Mouse (Mus musculus) myocyte (in vitro differentiated cells): ENCODE results near the gene Cela1. TPM values are rescaled to one million over a fixed set of nuclear protein-coding genes. Genes with fewer than 3 reads are reported as not detected.

Experiments
- H3K27me3 ChIP-seq: one replicate; pipeline ENCODE4 v1.6.1; 2011; ENCODE audit not compliant: control insufficient read depth, insufficient read depth, insufficient read length
- H3K36me3 ChIP-seq: one replicate; pipeline ENCODE4 v1.6.1; 2011; ENCODE audit not compliant: control insufficient read depth, insufficient read depth
- H3K4me2 ChIP-seq: one replicate; pipeline ENCODE4 v1.6.1; 2011; ENCODE audit warnings: low read depth, control low read depth
- H3K4me3 ChIP-seq: one replicate; pipeline ENCODE4 v1.5.1; 2011; ENCODE audit warnings: mild to moderate bottlenecking, control low read depth, moderate library complexity
- H3K79me2 ChIP-seq: one replicate; pipeline ENCODE4 v1.6.1; 2011; ENCODE audit not compliant: control insufficient read depth, insufficient read depth
- H3ac ChIP-seq: one replicate; pipeline ENCODE4 v1.6.1; 2011; ENCODE audit not compliant: control insufficient read depth, insufficient read length
- CEBPB ChIP-seq: IDR thresholded peaks from 2 replicates; pipeline ENCODE4 v1.6.1; 2011; ENCODE audit warnings: mild to moderate bottlenecking, moderate library complexity; ENCODE audit not compliant: poor library complexity, insufficient read depth, severe bottlenecking
- E2F4 ChIP-seq: IDR thresholded peaks from one replicate; pipeline ENCODE4 v1.6.1; 2011; ENCODE audit warnings: mild to moderate bottlenecking, control low read depth, moderate library complexity; ENCODE audit not compliant: insufficient read depth
- MAX ChIP-seq: IDR thresholded peaks from one replicate; pipeline ENCODE4 v1.6.1; 2011; ENCODE audit warnings: low read depth, mild to moderate bottlenecking, control low read depth
- MYOD1 ChIP-seq, 3 experiments: IDR thresholded peaks; one replicate each; pipeline ENCODE4 v1.6.1; 2011; ENCODE audit warnings: control low read depth in 2 of 3, low read depth in 2 of 3, mild to moderate bottlenecking in 2 of 3, moderate library complexity in 1 of 3; ENCODE audit not compliant: insufficient read length in 2 of 3, control insufficient read depth in 1 of 3
- MYOG ChIP-seq, 3 experiments: IDR thresholded peaks; one replicate each; pipeline ENCODE4 v1.6.1; 2011; ENCODE audit warnings: control low read depth in 2 of 3, low read depth in 2 of 3, mild to moderate bottlenecking in 2 of 3; ENCODE audit not compliant: insufficient read length in 2 of 3, control insufficient read depth in 1 of 3, insufficient read depth in 1 of 3
- POLR2A ChIP-seq: IDR thresholded peaks from one replicate; pipeline ENCODE4 v1.6.1; 2011; ENCODE audit warnings: low read depth, mild to moderate bottlenecking, control low read depth, moderate library complexity; ENCODE audit not compliant: insufficient read length
- POLR2AphosphoS2 ChIP-seq: IDR thresholded peaks from one replicate; pipeline ENCODE4 v1.6.1; 2011; ENCODE audit warnings: low read depth, control low read depth; ENCODE audit not compliant: insufficient read length
- REST ChIP-seq: IDR thresholded peaks from one replicate; pipeline ENCODE4 v1.6.1; 2011; ENCODE audit warnings: mild to moderate bottlenecking, control low read depth, moderate library complexity; ENCODE audit not compliant: insufficient read depth, insufficient read length
- SRF ChIP-seq: IDR thresholded peaks from one replicate; pipeline ENCODE4 v1.6.1; 2011; ENCODE audit warnings: low read depth; ENCODE audit not compliant: control insufficient read depth, insufficient read length
- TCF12 ChIP-seq: IDR thresholded peaks from one replicate; pipeline ENCODE4 v1.6.1; 2011; ENCODE audit warnings: mild to moderate bottlenecking, control low read depth; ENCODE audit not compliant: poor library complexity, insufficient read depth, severe bottlenecking
- TCF3 ChIP-seq: IDR thresholded peaks from one replicate; pipeline ENCODE4 v1.6.1; 2011; ENCODE audit warnings: low read depth, control low read depth; ENCODE audit not compliant: insufficient read length
- USF1 ChIP-seq: IDR thresholded peaks from one replicate; pipeline ENCODE4 v1.6.1; 2011; ENCODE audit warnings: low read depth, mild to moderate bottlenecking, control low read depth, moderate library complexity
- polyA plus RNA-seq: library from polyadenylated mRNA; unstranded; fragments of >200 nt; fragmentation: generic; extraction: Trizol; gene quantifications from one replicate; pipeline ENCODE4 v1.2.1, GENCODE M21; 2012; ENCODE audit warnings: missing spikeins

Gene Cela1
- polyA plus RNA-seq, 1 experiment, result 23.5 TPM

GRCm38 (mm10) chr15:100694406-100694805 lies 6.7 kb upstream of the Cela1 start:
- Histone ChIP-seq H3K27me3 (no peaks in the 10 kb centered on the region), H3K79me2 (no peaks in the 10 kb centered on the region), H3ac (no peak overlapping the region), H3K4me2 (no peak overlapping the region), H3K4me3 (no peak overlapping the region), H3K36me3 (no peaks in the 10 kb centered on the region)
- TF ChIP-seq TCF3 (no peak), MYOG (IDR thresholded peaks at IDR 0.05; ENCODE audit: control insufficient read depth in 1 of 3, insufficient read depth in 1 of 3, insufficient read length in 2 of 3, low read depth in 2 of 3) (no peak), TCF12 (no peak), MAX (no peak)

GRCm38 (mm10) chr15:100691990-100692389 lies 4.3 kb upstream of the Cela1 start:
- H3K79me2 ChIP-seq, result no peaks in the 10 kb centered on the region
- H3K36me3 ChIP-seq, result no peaks in the 10 kb centered on the region
- TF ChIP-seq MAX (no peak), REST (no peak), SRF (no peak), CEBPB (no peak), TCF3 (no peak), MYOG (IDR thresholded peaks at IDR 0.05; ENCODE audit: control insufficient read depth in 1 of 3, insufficient read depth in 1 of 3, insufficient read length in 2 of 3, low read depth in 2 of 3) (no peak), TCF12 (no peak), USF1 (no peak), POLR2A (no peak), MYOD1 (IDR thresholded peaks at IDR 0.05; ENCODE audit: control insufficient read depth in 1 of 3, insufficient read length in 2 of 3, low read depth in 2 of 3) (no peak), POLR2AphosphoS2 (no peak), E2F4 (no peak)
- no peak overlapping the region for H3K4me3 ChIP-seq
- no peak overlapping the region for H3ac ChIP-seq
- H3K4me2 ChIP-seq, result no peak overlapping the region
- no peaks in the 10 kb centered on the region for H3K27me3 ChIP-seq

GRCm38 (mm10) chr15:100686989-100687388 lies 732 bp downstream of the Cela1 start:
- peak overlapping the region; percentile 94 for H3K4me2 ChIP-seq
- H3K4me3 ChIP-seq, result peak overlapping the region; percentile 24
- H3K79me2 ChIP-seq, result no peaks in the 10 kb centered on the region
- TF ChIP-seq E2F4 (no peak), MAX (no peak), REST (no peak), MYOG (IDR thresholded peaks at IDR 0.05; ENCODE audit: control insufficient read depth in 1 of 3, insufficient read depth in 1 of 3, insufficient read length in 2 of 3, low read depth in 2 of 3) (peak in 1 of 3 experiments; percentile 7), POLR2A (peak; percentile 54), SRF (no peak), USF1 (peak; percentile 13), TCF3 (no peak)
- H3K27me3 ChIP-seq, result no peaks in the 10 kb centered on the region
- no peaks in the 10 kb centered on the region for H3K36me3 ChIP-seq
- no peak overlapping the region for H3ac ChIP-seq

- H3K36me3 ChIP-seq, result no peaks in the 10 kb centered on the region
- no peak for TF ChIP-seq MAX
- no peak for TF ChIP-seq REST
- no peak for TF ChIP-seq E2F4
- TF ChIP-seq USF1, result no peak
- TF ChIP-seq TCF3, result no peak
- no peak for TF ChIP-seq CEBPB
- TF ChIP-seq MYOD1 (IDR thresholded peaks at IDR 0.05; ENCODE audit: control insufficient read depth in 1 of 3, insufficient read length in 2 of 3, low read depth in 2 of 3), result no peak
- no peak for TF ChIP-seq POLR2A
- no peak for TF ChIP-seq POLR2AphosphoS2
- TF ChIP-seq SRF, result no peak
- TF ChIP-seq TCF12, result no peak
- TF ChIP-seq MYOG (IDR thresholded peaks at IDR 0.05; ENCODE audit: control insufficient read depth in 1 of 3, insufficient read depth in 1 of 3, insufficient read length in 2 of 3, low read depth in 2 of 3), result no peak
- H3ac ChIP-seq, result no peak overlapping the region
- H3K4me3 ChIP-seq, result peak overlapping the region; percentile 24
- H3K27me3 ChIP-seq, result no peaks in the 10 kb centered on the region
- H3K79me2 ChIP-seq, result no peaks in the 10 kb centered on the region
- peak overlapping the region; percentile 94 for H3K4me2 ChIP-seq
These were observed 1.3 kb downstream of the Cela1 start for GRCm38 (mm10) chr15:100686434-100686833.

GRCm38 (mm10) chr15:100685849-100686248 lies 1.9 kb downstream of the Cela1 start:
- TF ChIP-seq TCF12 (no peak), E2F4 (no peak), SRF (no peak), TCF3 (no peak), MAX (no peak), MYOG (IDR thresholded peaks at IDR 0.05; ENCODE audit: control insufficient read depth in 1 of 3, insufficient read depth in 1 of 3, insufficient read length in 2 of 3, low read depth in 2 of 3) (no peak), MYOD1 (IDR thresholded peaks at IDR 0.05; ENCODE audit: control insufficient read depth in 1 of 3, insufficient read length in 2 of 3, low read depth in 2 of 3) (no peak), POLR2A (no peak), REST (no peak)
- H3K79me2 ChIP-seq, result no peaks in the 10 kb centered on the region
- peak overlapping the region; percentile 24 for H3K4me3 ChIP-seq
- no peaks in the 10 kb centered on the region for H3K36me3 ChIP-seq
- no peaks in the 10 kb centered on the region for H3K27me3 ChIP-seq
- H3ac ChIP-seq, result no peak overlapping the region
- H3K4me2 ChIP-seq, result peak overlapping the region; percentile 94
